Comparison of ENCODE assay signal across 19 mouse cellular contexts in the genomic region with DNA sequence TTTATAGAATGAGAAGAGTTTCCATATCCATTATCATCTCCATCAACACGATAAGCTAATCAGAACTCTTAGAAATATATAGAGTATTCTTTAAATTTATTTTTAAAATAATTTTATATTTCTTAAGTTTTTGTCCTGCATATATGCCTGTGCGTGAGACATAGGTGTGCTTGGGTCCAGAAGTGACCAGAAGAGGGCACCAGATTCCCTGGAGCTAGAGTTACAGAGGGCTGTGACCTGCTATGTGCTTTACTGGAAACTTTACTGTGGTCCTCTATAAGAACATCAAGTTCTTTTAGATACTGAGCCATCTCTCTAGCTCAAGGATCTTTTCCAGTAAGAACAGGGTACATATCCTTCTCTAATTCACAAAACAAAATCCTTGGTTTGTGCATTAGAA. TPM values are rescaled to one million over a fixed set of nuclear protein-coding genes. Genes with fewer than 3 reads are reported as not detected.
DNase-seq lines count a peak whose midpoint lies in the region; ATAC-seq lines count a peak whose summit lies in the region.
"Had no signal": no experiment of that assay in that cellular context is flagged by ENCODE, and none has a peak within 500 bp of the region (broad histone marks: within the 10 kb centered on the region; RNA-seq: fewer than 3 reads in every experiment).

No protein-coding gene starts in this region.

- H3K36me3 ChIP-seq in embryonic facial prominence, embryonic 11.5 days (replicated peaks; ENCODE audit: control insufficient read depth, insufficient read depth, low read depth, low read length): no peaks in the 10 kb centered on the region
- H3K36me3 ChIP-seq in embryonic facial prominence, embryonic 10.5 days (replicated peaks): no peaks in the 10 kb centered on the region
- no peaks in the 10 kb centered on the region for H3K36me3 ChIP-seq in splenic B cell, adult 2 months (ENCODE audit: control insufficient read depth, insufficient read depth, low read length, poor library complexity, severe bottlenecking)
- no peaks in the 10 kb centered on the region for H3K36me3 ChIP-seq in midbrain, embryonic 16.5 days (ENCODE audit: control insufficient read depth, insufficient read depth, low read length)
- H3K36me3 ChIP-seq: heart, embryonic 13.5 days; limb, embryonic 10.5 days; midbrain, embryonic 13.5 days had no signal

- DNase-seq in embryonic facial prominence, embryonic 11.5 days (ENCODE audit: low spot score): peak; percentile 2
- DNase-seq in embryonic facial prominence, embryonic 10.5 days (ENCODE audit: low spot score): no peak
- DNase-seq in thymus, postnatal 14 days: peak; percentile 7
- no peak for DNase-seq in thymus, postnatal 10 days (ENCODE audit: low spot score in 2 of 2)
- peak; percentile 64 for DNase-seq in ZHBTc4 (ENCODE audit: low read depth, low spot score)
- DNase-seq in splenic B cell, adult 2 months (ENCODE audit: low read depth, low spot score): peak; percentile 52
- no peak for DNase-seq in frontal cortex, postnatal 14 days (ENCODE audit: low spot score in 2 of 2)
- DNase-seq: cerebellum, postnatal 25 days; forebrain, postnatal 0 days; gastrocnemius, postnatal 25 days had no signal

- no peaks in the 10 kb centered on the region for H3K27me3 ChIP-seq in embryonic facial prominence, embryonic 11.5 days (ENCODE audit: control insufficient read depth, insufficient read depth, low read length)
- no peaks in the 10 kb centered on the region for H3K27me3 ChIP-seq in embryonic facial prominence, embryonic 10.5 days (replicated peaks; ENCODE audit: low read depth, poor library complexity, severe bottlenecking)
- no peaks in the 10 kb centered on the region for H3K27me3 ChIP-seq in splenic B cell, adult 2 months (ENCODE audit: control insufficient read depth, insufficient read depth, low read length, poor library complexity, severe bottlenecking)
- H3K27me3 ChIP-seq in midbrain, embryonic 16.5 days (ENCODE audit: control insufficient read depth, insufficient read depth, low read depth, low read length): no peaks in the 10 kb centered on the region
- H3K27me3 ChIP-seq: heart, embryonic 13.5 days; midbrain, embryonic 13.5 days had no signal

- H3K9me3 ChIP-seq in embryonic facial prominence, embryonic 11.5 days (replicated peaks; ENCODE audit: control insufficient read depth, low read length): no peaks in the 10 kb centered on the region
- H3K9me3 ChIP-seq in embryonic facial prominence, embryonic 10.5 days: no peaks in the 10 kb centered on the region
- no peaks in the 10 kb centered on the region for H3K9me3 ChIP-seq in midbrain, embryonic 16.5 days (replicated peaks; ENCODE audit: control insufficient read depth, low read length, poor library complexity, severe bottlenecking)
- H3K9me3 ChIP-seq: limb, embryonic 10.5 days; midbrain, embryonic 13.5 days had no signal

- WGBS in embryonic facial prominence, embryonic 11.5 days: 64% methylated on average over 2 of the region's 2 CpGs
- WGBS in embryonic facial prominence, embryonic 10.5 days: 67% methylated on average over 2 of the region's 2 CpGs
- 72% methylated on average over 2 of the region's 2 CpGs for WGBS in midbrain, embryonic 16.5 days

- H3K4me1 ChIP-seq in embryonic facial prominence, embryonic 11.5 days (ENCODE audit: control insufficient read depth, insufficient read depth, low read length): no peaks in the 10 kb centered on the region
- H3K4me1 ChIP-seq in embryonic facial prominence, embryonic 10.5 days: no peaks in the 10 kb centered on the region
- H3K4me1 ChIP-seq in midbrain, embryonic 16.5 days (ENCODE audit: control insufficient read depth, insufficient read depth, low read length): no peaks in the 10 kb centered on the region
- H3K4me1 ChIP-seq: heart, embryonic 13.5 days; limb, embryonic 10.5 days; midbrain, embryonic 13.5 days had no signal

- no peak overlapping the region for H3K4me3 ChIP-seq in embryonic facial prominence, embryonic 11.5 days (ENCODE audit: low read depth, low read length)
- no peak overlapping the region for H3K4me3 ChIP-seq in embryonic facial prominence, embryonic 10.5 days
- no peak overlapping the region for H3K4me3 ChIP-seq in midbrain, embryonic 16.5 days (ENCODE audit: low read depth, low read length)
- H3K4me3 ChIP-seq: heart, embryonic 13.5 days; limb, embryonic 10.5 days; midbrain, embryonic 13.5 days had no signal

- no peak overlapping the region for H3K4me2 ChIP-seq in embryonic facial prominence, embryonic 11.5 days (ENCODE audit: low read depth, low read length)
- no peak overlapping the region for H3K4me2 ChIP-seq in midbrain, embryonic 16.5 days (ENCODE audit: low read length)
- H3K4me2 ChIP-seq: heart, embryonic 13.5 days; midbrain, embryonic 13.5 days had no signal

- no peak for ATAC-seq in embryonic facial prominence, embryonic 11.5 days (replicated peaks; ENCODE audit: insufficient number of reproducible peaks, low FRiP score, low TSS enrichment, low read depth)
- ATAC-seq in midbrain, embryonic 16.5 days: no peak
- ATAC-seq: forebrain, postnatal 0 days; midbrain, embryonic 13.5 days had no signal

- no peak overlapping the region for H3K9ac ChIP-seq in embryonic facial prominence, embryonic 11.5 days (replicated peaks; ENCODE audit: low read length)
- no peak overlapping the region for H3K9ac ChIP-seq in midbrain, embryonic 16.5 days (ENCODE audit: low read depth, low read length)
- H3K9ac ChIP-seq: forebrain, postnatal 0 days; heart, embryonic 13.5 days; midbrain, embryonic 13.5 days had no signal

- no peak overlapping the region for H3K27ac ChIP-seq in embryonic facial prominence, embryonic 11.5 days (replicated peaks; ENCODE audit: low read depth, low read length)
- no peak overlapping the region for H3K27ac ChIP-seq in embryonic facial prominence, embryonic 10.5 days (replicated peaks)
- no peak overlapping the region for H3K27ac ChIP-seq in midbrain, embryonic 16.5 days (ENCODE audit: low read length)
- H3K27ac ChIP-seq: heart, embryonic 13.5 days; limb, embryonic 10.5 days; midbrain, embryonic 13.5 days had no signal

RNA-seq across cellular contexts. Expression of gene Ugt3a2, which starts 27.5 kb away (rescaled TPM):
- not detected in 2 replicates for polyA plus RNA-seq in embryonic facial prominence, embryonic 11.5 days (2014; fragmentation: Nextera tagmentation; extraction: Ambion mirVana)
- polyA plus RNA-seq in embryonic facial prominence, embryonic 10.5 days (2016; fragmentation: Nextera tagmentation; extraction: Ambion mirVana): not detected in 2 replicates
- polyA plus RNA-seq in midbrain, embryonic 16.5 days (2015; fragmentation: Nextera tagmentation; extraction: Ambion mirVana): not detected in 2 replicates
- polyA plus RNA-seq: forebrain, postnatal 0 days; heart, embryonic 13.5 days; hindbrain, embryonic 11.5 days; kidney, embryonic 14.5 days; limb, embryonic 10.5 days; lung, embryonic 16.5 days; midbrain, embryonic 13.5 days; neural tube, embryonic 11.5 days; stomach, embryonic 16.5 days had no signal

Comparison
In these comparisons a context has a peak if more than half of its experiments do, and no peak if none do; other contexts are left out.
1. DNase-seq: peak in embryonic facial prominence, embryonic 11.5 days (single experiment), thymus, postnatal 14 days (single experiment), ZHBTc4 (single experiment) and splenic B cell, adult 2 months (single experiment); none in embryonic facial prominence, embryonic 10.5 days (single experiment), thymus, postnatal 10 days (0 of 2) and frontal cortex, postnatal 14 days (0 of 2).